Mouse (Mus musculus) heart, embryonic 11.5 days (tissue): ENCODE data around the gene Galnt2. TPM values are rescaled to one million over a fixed set of nuclear protein-coding genes. Genes with fewer than 3 reads are reported as not detected.

Experiments
- ATAC-seq: fragments of 200-750 bp; cut with Nextera tagmentation; replicated peaks from 2 replicates; pipeline ENCODE4 v1.8.0; 2017; ENCODE audit warnings: moderate library complexity; ENCODE audit not compliant: insufficient number of reproducible peaks, low FRiP score, low TSS enrichment
- H3K27ac ChIP-seq: fragments of 300-500 bp; sonication (generic); 2 replicates; pipeline ENCODE4 v1.5.1; 2014; ENCODE audit warnings: mild to moderate bottlenecking, low read depth, low read length
- H3K27me3 ChIP-seq: fragments of 300-500 bp; sonication (generic); 2 replicates; pipeline ENCODE4 v1.6.1; 2014; ENCODE audit warnings: mild to moderate bottlenecking, low read length, mixed read lengths; ENCODE audit not compliant: control insufficient read depth, insufficient read depth
- H3K36me3 ChIP-seq: fragments of 300-500 bp; sonication (generic); 2 replicates; pipeline ENCODE4 v1.6.1; 2014; ENCODE audit warnings: mild to moderate bottlenecking, low read length, moderate library complexity, mixed read lengths; ENCODE audit not compliant: control insufficient read depth, insufficient read depth
- H3K4me1 ChIP-seq: fragments of 300-500 bp; sonication (generic); 2 replicates; pipeline ENCODE4 v1.6.1; 2014; ENCODE audit warnings: low read length; ENCODE audit not compliant: control insufficient read depth, insufficient read depth
- H3K4me2 ChIP-seq: fragments of 300-500 bp; sonication (generic); 2 replicates; pipeline ENCODE4 v1.6.1; 2014; ENCODE audit warnings: mild to moderate bottlenecking, moderate library complexity
- H3K4me3 ChIP-seq: fragments of 300-500 bp; sonication (generic); 2 replicates; pipeline ENCODE4 v1.5.1; 2014; ENCODE audit warnings: low read depth, low read length
- H3K9ac ChIP-seq: fragments of 300-500 bp; sonication (generic); 2 replicates; pipeline ENCODE4 v1.6.1; 2014; ENCODE audit warnings: mild to moderate bottlenecking, low read depth, low read length, moderate library complexity
- H3K9me3 ChIP-seq: fragments of 300-500 bp; sonication (generic); replicated peaks from 2 replicates; pipeline ENCODE4 v1.6.1; 2016; ENCODE audit warnings: low read length; ENCODE audit not compliant: control insufficient read depth
- WGBS: fragments of 180-500 bp; shearing (Covaris S2); extraction: QIAGEN DNeasy Blood & Tissue Kit; methylation state at CpG from one replicate; pipeline ENCODE4 v1.1.7; 2014; ENCODE audit not compliant: insufficient replicate concordance; 5-methylcytosine and 5-hydroxymethylcytosine counted together
- polyA plus RNA-seq: library from polyadenylated mRNA; unstranded; fragments of >200 nt; fragmentation: Nextera tagmentation; extraction: Ambion mirVana; gene quantifications from 2 replicates; pipeline ENCODE4 v1.2.1, GENCODE M21; 2014

Galnt2 gene
- polyA plus RNA-seq, 1 experiment from 2014 or later, result 63.2 TPM

GRCm38 (mm10) chr8:124256841-124257240 is 25.6 kb downstream of the Galnt2 start:
- Histone ChIP-seq H3K4me1 (peaks cover 39% of the 10 kb centered on the region), H3K4me3 (no peak overlapping the region), H3K9me3 (no peaks in the 10 kb centered on the region), H3K9ac (peak overlapping the region; percentile 43; the same call in 1 of the 2 replicates), H3K27me3 (no peaks in the 10 kb centered on the region), H3K36me3 (no peaks in the 10 kb centered on the region), H3K27ac (no peak overlapping the region), H3K4me2 (no peak overlapping the region)
- ATAC-seq, result no peak
- WGBS, result 64% methylated on average over 9 of the region's 9 CpGs

GRCm38 (mm10) chr8:124257363-124257762 is 26.2 kb downstream of the Galnt2 start:
- no peaks in the 10 kb centered on the region for H3K27me3 ChIP-seq
- no peaks in the 10 kb centered on the region for H3K36me3 ChIP-seq
- ATAC-seq, result no peak
- no peak overlapping the region for H3K27ac ChIP-seq
- WGBS, result 58% methylated on average over 10 of the region's 10 CpGs
- no peak overlapping the region for H3K4me3 ChIP-seq
- no peak overlapping the region for H3K9ac ChIP-seq
- no peaks in the 10 kb centered on the region for H3K9me3 ChIP-seq
- H3K4me1 ChIP-seq, result peaks cover 39% of the 10 kb centered on the region
- no peak overlapping the region for H3K4me2 ChIP-seq

GRCm38 (mm10) chr8:124259146-124259545 is 28.0 kb downstream of the Galnt2 start:
- WGBS, result 81% methylated on average over 4 of the region's 4 CpGs
- H3K27ac ChIP-seq, result no peak overlapping the region
- no peaks in the 10 kb centered on the region for H3K27me3 ChIP-seq
- ATAC-seq, result no peak
- H3K9me3 ChIP-seq, result no peaks in the 10 kb centered on the region
- no peaks in the 10 kb centered on the region for H3K36me3 ChIP-seq
- H3K4me3 ChIP-seq, result no peak overlapping the region
- no peak overlapping the region for H3K4me2 ChIP-seq
- peaks cover 48% of the 10 kb centered on the region for H3K4me1 ChIP-seq
- no peak overlapping the region for H3K9ac ChIP-seq

- Histone ChIP-seq H3K4me2 (no peak overlapping the region), H3K36me3 (no peaks in the 10 kb centered on the region), H3K27me3 (no peaks in the 10 kb centered on the region), H3K4me3 (no peak overlapping the region), H3K27ac (no peak overlapping the region), H3K9ac (no peak overlapping the region), H3K4me1 (peaks cover 56% of the 10 kb centered on the region), H3K9me3 (no peaks in the 10 kb centered on the region)
- 78% methylated on average over 6 of the region's 7 CpGs for WGBS
- ATAC-seq, result no peak
Observed at GRCm38 (mm10) chr8:124259925-124260324, 28.7 kb downstream of the Galnt2 start.

GRCm38 (mm10) chr8:124260371-124260770 is 29.2 kb downstream of the Galnt2 start:
- Histone ChIP-seq H3K36me3 (no peaks in the 10 kb centered on the region), H3K4me2 (peak overlapping the region; percentile 22; the same call in 1 of the 2 replicates), H3K27ac (no peak overlapping the region), H3K27me3 (no peaks in the 10 kb centered on the region), H3K4me3 (no peak overlapping the region), H3K9me3 (no peaks in the 10 kb centered on the region), H3K9ac (no peak overlapping the region), H3K4me1 (peaks cover 60% of the 10 kb centered on the region)
- ATAC-seq, result no peak
- 41% methylated on average over 12 of the region's 12 CpGs for WGBS

- Histone ChIP-seq H3K4me3 (no peak overlapping the region), H3K36me3 (no peaks in the 10 kb centered on the region), H3K9me3 (no peaks in the 10 kb centered on the region), H3K9ac (no peak overlapping the region), H3K4me2 (no peak overlapping the region), H3K4me1 (peaks cover 40% of the 10 kb centered on the region), H3K27me3 (no peaks in the 10 kb centered on the region), H3K27ac (no peak overlapping the region)
- no peak for ATAC-seq
- 76% methylated on average over 9 of the region's 9 CpGs for WGBS
Observed at GRCm38 (mm10) chr8:124263058-124263457, 31.9 kb downstream of the Galnt2 start.

- Histone ChIP-seq H3K9me3 (no peaks in the 10 kb centered on the region), H3K36me3 (no peaks in the 10 kb centered on the region), H3K4me3 (no peak overlapping the region), H3K27ac (no peak overlapping the region), H3K4me1 (peaks cover 33% of the 10 kb centered on the region), H3K27me3 (no peaks in the 10 kb centered on the region), H3K9ac (no peak overlapping the region), H3K4me2 (no peak overlapping the region)
- no peak for ATAC-seq
- 77% methylated on average over 8 of the region's 8 CpGs for WGBS
Observed at GRCm38 (mm10) chr8:124264032-124264431, 32.8 kb downstream of the Galnt2 start.

GRCm38 (mm10) chr8:124264671-124265070 is 33.5 kb downstream of the Galnt2 start:
- no peak for ATAC-seq
- H3K4me2 ChIP-seq, result no peak overlapping the region
- H3K9ac ChIP-seq, result no peak overlapping the region
- no peaks in the 10 kb centered on the region for H3K27me3 ChIP-seq
- H3K36me3 ChIP-seq, result no peaks in the 10 kb centered on the region
- H3K9me3 ChIP-seq, result no peaks in the 10 kb centered on the region
- no peak overlapping the region for H3K4me3 ChIP-seq
- H3K27ac ChIP-seq, result no peak overlapping the region
- H3K4me1 ChIP-seq, result peaks cover 31% of the 10 kb centered on the region
- 87% methylated on average over 12 of the region's 12 CpGs for WGBS

GRCm38 (mm10) chr8:124265130-124265529 is 33.9 kb downstream of the Galnt2 start:
- no peak for ATAC-seq
- Histone ChIP-seq H3K27ac (no peak overlapping the region), H3K4me2 (no peak overlapping the region), H3K36me3 (no peaks in the 10 kb centered on the region), H3K27me3 (no peaks in the 10 kb centered on the region), H3K4me3 (no peak overlapping the region), H3K9me3 (no peaks in the 10 kb centered on the region), H3K9ac (no peak overlapping the region), H3K4me1 (peaks cover 31% of the 10 kb centered on the region)
- WGBS, result 93% methylated on average over 2 of the region's 2 CpGs
